ENCODE assay signal across 10 mouse cellular contexts in the genomic region with DNA sequence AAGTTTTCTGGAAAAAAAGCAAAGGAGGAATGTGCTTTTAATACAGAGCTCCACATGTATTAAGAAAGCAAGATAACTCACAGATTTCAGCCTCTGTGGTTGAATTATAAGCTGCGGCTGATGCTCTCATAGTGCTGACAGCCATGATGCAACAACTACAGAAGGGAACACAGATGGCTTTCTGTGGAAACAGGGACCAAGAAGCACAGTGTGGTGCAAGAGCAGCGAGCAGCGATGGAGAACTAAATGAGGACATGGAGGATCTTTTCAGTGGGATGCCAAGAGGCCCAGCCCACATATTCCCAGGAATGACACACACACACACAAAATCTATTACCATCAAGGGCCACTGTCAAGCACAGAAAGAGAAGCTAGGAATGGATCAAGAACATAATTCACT.
DNase-seq lines count a peak whose midpoint lies in the region; ATAC-seq lines count a peak whose summit lies in the region.
"Had no signal": no experiment of that assay in that cellular context is flagged by ENCODE, and none has a peak within 500 bp of the region (broad histone marks: within the 10 kb centered on the region; RNA-seq: fewer than 3 reads in every experiment).

No protein-coding gene starts in this region.

- no peak overlapping the region for H3K9ac ChIP-seq in hindbrain, embryonic 16.5 days (ENCODE audit: low read depth, low read length)
- H3K9ac ChIP-seq: forebrain, embryonic 12.5 days; neural tube, embryonic 12.5 days had no signal

- DNase-seq in cerebellum, postnatal 14 days: peak; percentile 21 to 28
- DNase-seq in cerebellum, adult 8-10 months: no peak
- peak; percentile 63 for DNase-seq in right cerebral cortex, adult 18-20 months
- DNase-seq in right cerebral cortex, postnatal 14 days: no peak
- DNase-seq in left cerebral cortex, postnatal 14 days (ENCODE audit: low spot score in 2 of 2): peak; percentile 31 to 41
- DNase-seq in telencephalon, adult 2 months (ENCODE audit: low read depth, low spot score): peak; percentile 81
- DNase-seq in kidney, postnatal 10 days: no peak

- no peaks in the 10 kb centered on the region for H3K36me3 ChIP-seq in hindbrain, embryonic 16.5 days (ENCODE audit: control insufficient read depth, insufficient read depth, low read length)
- H3K36me3 ChIP-seq: forebrain, embryonic 12.5 days; neural tube, embryonic 12.5 days had no signal

- H3K9me3 ChIP-seq in hindbrain, embryonic 16.5 days (ENCODE audit: control insufficient read depth, low read length): no peaks in the 10 kb centered on the region
- H3K9me3 ChIP-seq: forebrain, embryonic 12.5 days; neural tube, embryonic 12.5 days had no signal

- intact Hi-C loops in left cerebral cortex, postnatal 14 days (cut with DNase I): no loop called here

- no peaks in the 10 kb centered on the region for H3K27me3 ChIP-seq in hindbrain, embryonic 16.5 days (replicated peaks; ENCODE audit: control insufficient read depth, insufficient read depth, low read length)
- H3K27me3 ChIP-seq: forebrain, embryonic 12.5 days; neural tube, embryonic 12.5 days had no signal

- no peak overlapping the region for H3K4me2 ChIP-seq in hindbrain, embryonic 16.5 days (ENCODE audit: low read length)
- H3K4me2 ChIP-seq: forebrain, embryonic 12.5 days; neural tube, embryonic 12.5 days had no signal

- H3K27ac ChIP-seq in hindbrain, embryonic 16.5 days (ENCODE audit: low read depth, low read length): no peak overlapping the region
- H3K27ac ChIP-seq: forebrain, embryonic 12.5 days; neural tube, embryonic 12.5 days had no signal

- H3K4me3 ChIP-seq in hindbrain, embryonic 16.5 days (ENCODE audit: low read length): no peak overlapping the region
- H3K4me3 ChIP-seq: forebrain, embryonic 12.5 days; neural tube, embryonic 12.5 days had no signal

- no peak for ATAC-seq in hindbrain, embryonic 16.5 days

- 80% methylated on average over 3 of the region's 3 CpGs for WGBS in hindbrain, embryonic 16.5 days

- no peaks in the 10 kb centered on the region for H3K4me1 ChIP-seq in hindbrain, embryonic 16.5 days (ENCODE audit: control insufficient read depth, insufficient read depth, low read depth, low read length)
- H3K4me1 ChIP-seq: neural tube, embryonic 12.5 days had no signal

Comparison
In these comparisons a context has a peak if more than half of its experiments do, and no peak if none do; other contexts are left out.
1. DNase-seq: peak in cerebellum, postnatal 14 days (2 of 2), right cerebral cortex, adult 18-20 months (single experiment), left cerebral cortex, postnatal 14 days (2 of 2) and telencephalon, adult 2 months (single experiment); none in cerebellum, adult 8-10 months (single experiment), right cerebral cortex, postnatal 14 days (single experiment) and kidney, postnatal 10 days (single experiment).